Comparison of ENCODE assay signal across 9 mouse cellular contexts in the genomic region with DNA sequence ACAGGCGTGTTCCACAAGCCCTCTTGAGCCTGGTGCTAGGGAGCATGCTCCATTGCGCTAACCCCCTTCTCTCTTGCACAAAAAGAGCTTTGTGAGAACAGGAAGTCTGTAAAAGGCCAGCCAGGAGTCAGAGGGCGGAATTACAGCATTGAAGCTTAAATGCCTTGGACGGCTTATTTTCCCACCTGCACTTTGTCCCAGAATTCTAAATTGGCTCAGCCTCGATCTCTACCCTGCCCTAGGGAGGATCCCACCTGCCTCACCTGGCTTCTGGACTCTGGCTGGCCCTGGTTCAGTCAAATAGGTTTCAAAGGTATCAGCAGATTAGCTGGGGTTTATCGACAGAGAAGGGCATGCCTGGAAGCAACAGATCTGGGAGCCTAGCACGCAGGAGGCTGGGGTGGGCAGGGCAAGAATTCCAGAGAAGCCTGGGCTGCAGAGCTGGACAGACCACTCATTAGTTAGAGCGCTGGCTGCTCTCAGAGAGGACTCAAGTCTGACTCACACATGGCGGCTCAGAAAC. TPM values are rescaled to one million over a fixed set of nuclear protein-coding genes. Genes with fewer than 3 reads are reported as not detected.
A peak's percentile ranks its signal among the peaks of the same experiment; 100 is the strongest.
DNase-seq lines count a peak whose midpoint lies in the region; ATAC-seq and TF ChIP-seq lines count a peak whose summit lies in the region.
"Had no signal": no experiment of that assay in that cellular context is flagged by ENCODE, and none has a peak within 500 bp of the region (broad histone marks: within the 10 kb centered on the region; RNA-seq: fewer than 3 reads in every experiment).

No protein-coding gene starts in this region.

- peak overlapping the region; percentile 11; the same call in 1 of the 2 replicates for H3K4me2 ChIP-seq in heart, postnatal 0 days (ENCODE audit: low read depth, low read length)

- no peaks in the 10 kb centered on the region for H3K36me3 ChIP-seq in heart, postnatal 0 days (replicated peaks; ENCODE audit: control insufficient read depth, insufficient read depth, low read length)

- no peak overlapping the region for H3K4me3 ChIP-seq in gastrocnemius, adult 2 months
- no peak overlapping the region for H3K4me3 ChIP-seq in heart, postnatal 0 days (ENCODE audit: low read depth, low read length)
- H3K4me3 ChIP-seq in lung, adult 2 months (replicated peaks; ENCODE audit: extremely low read depth, low read depth, low read length): no peak overlapping the region

- peak overlapping the region; percentile 62 for H3K27ac ChIP-seq in gastrocnemius, adult 2 months
- H3K27ac ChIP-seq in heart, postnatal 0 days (ENCODE audit: low read depth): peak overlapping the region; percentile 86

- no peak overlapping the region for H3K9ac ChIP-seq in heart, postnatal 0 days (replicated peaks; ENCODE audit: low read depth, low read length)

- H3K27me3 ChIP-seq in heart, postnatal 0 days (ENCODE audit: control insufficient read depth, insufficient read depth, low read length): no peaks in the 10 kb centered on the region

- intact Hi-C loops in gastrocnemius, adult 2 months (cut with DNase I): loop anchor here (2.0 kb wide), 1 partner anchor 93 kb away; no protein-coding TSS in a partner anchor

- TF ChIP-seq POLR2A in lung, adult 2 months (IDR thresholded peaks at IDR 0.05; ENCODE audit: borderline replicate concordance, extremely low read depth, low read depth, low read length): no peak

- WGBS in heart, postnatal 0 days: 25% methylated on average over 9 of the region's 9 CpGs
- 35% methylated on average over 9 of the region's 9 CpGs for WGBS in lung, adult 2 months

- TF ChIP-seq CTCF in gastrocnemius, adult 2 months (IDR thresholded peaks at IDR 0.05): no peak
- no peak for TF ChIP-seq CTCF in heart, postnatal 0 days (IDR thresholded peaks at IDR 0.05; ENCODE audit: low read depth)
- no peak for TF ChIP-seq CTCF in lung, adult 2 months (IDR thresholded peaks at IDR 0.05; ENCODE audit: insufficient read depth, low read length)

- no peak for ATAC-seq in heart, postnatal 0 days (ENCODE audit: insufficient read depth, low read depth)

- H3K4me1 ChIP-seq in heart, postnatal 0 days (ENCODE audit: control insufficient read depth, insufficient read depth): peaks cover 31% of the 10 kb centered on the region
- peaks cover 20% of the 10 kb centered on the region for H3K4me1 ChIP-seq in lung, adult 2 months (ENCODE audit: control insufficient read depth, insufficient read depth, low read length)

- TF ChIP-seq EP300 in heart, postnatal 0 days (IDR thresholded peaks at IDR 0.05; ENCODE audit: low read depth): no peak; the same call in 1 of the 2 replicates

- H3K9me3 ChIP-seq in heart, postnatal 0 days (replicated peaks; ENCODE audit: control insufficient read depth, low read length): no peaks in the 10 kb centered on the region

- peak; percentile 20 for DNase-seq in gastrocnemius, adult 2 months
- no peak for DNase-seq in gastrocnemius, postnatal 25 days
- DNase-seq in NIH3T3 (ENCODE audit: low read depth): peak; percentile 72
- peak; percentile 55 for DNase-seq in heart, postnatal 0 days (ENCODE audit: low spot score)
- peak; percentile 36 for DNase-seq in lung, adult 2 months
- no peak for DNase-seq in c-Kit-positive CD71-positive TER-119-positive erythroid progenitor cells, embryonic 14.5 days (ENCODE audit: low spot score)
- DNase-seq in adrenal gland, postnatal 36 days: no peak
- DNase-seq in natural killer cell, adult 2 months (ENCODE audit: low spot score in 2 of 2): no peak
- DNase-seq: thymus, postnatal 4 days had no signal

RNA-seq across cellular contexts. Expression of a gene that starts 7.4 kb away (rescaled TPM):
- 1 to 10 TPM; 7.2 to 9.8 TPM for total RNA-seq in gastrocnemius, adult 2 months (2021)
- 1 to 10 TPM; 4.0 to 4.4 TPM for total RNA-seq in gastrocnemius, postnatal 25 days (2021)
- total RNA-seq in heart, postnatal 0 days (2014; rRNA removed; ENCODE audit: low replicate concordance): 2.4 and 2.5 TPM in 2 replicates
- 2.1 and 2.8 TPM in 2 replicates for polyA plus RNA-seq in heart, postnatal 0 days (2015; fragmentation: Nextera tagmentation; extraction: Ambion mirVana)
- 1.5 and 1.6 TPM in 2 replicates for polyA plus RNA-seq in lung, adult 2 months (2012; rRNA removed)
- 1 to 10 TPM in 1 of 2 experiments, under 1 TPM in 1; 0.86 to 1.0 TPM for total RNA-seq in adrenal gland, postnatal 36 days (2021)

RNA-seq across cellular contexts. Expression of a gene that starts 8.1 kb away (rescaled TPM):
- 100 to 1,000 TPM; 650 to 652 TPM for total RNA-seq in gastrocnemius, adult 2 months (2021)
- 100 to 1,000 TPM; 513 to 650 TPM for total RNA-seq in gastrocnemius, postnatal 25 days (2021)
- 1,449 and 1,606 TPM in 2 replicates for total RNA-seq in heart, postnatal 0 days (2014; rRNA removed; ENCODE audit: low replicate concordance)
- polyA plus RNA-seq in heart, postnatal 0 days (2015; fragmentation: Nextera tagmentation; extraction: Ambion mirVana): 1,256 and 1,260 TPM in 2 replicates
- polyA plus RNA-seq in lung, adult 2 months (2012; rRNA removed): 684 and 692 TPM in 2 replicates
- 100 to 1,000 TPM; 558 to 568 TPM for total RNA-seq in adrenal gland, postnatal 36 days (2021)

RNA-seq across cellular contexts. Expression of a gene that starts 14.2 kb away (rescaled TPM):
- 100 to 1,000 TPM; 366 to 415 TPM for total RNA-seq in gastrocnemius, adult 2 months (2021)
- 100 to 1,000 TPM; 329 to 332 TPM for total RNA-seq in gastrocnemius, postnatal 25 days (2021)
- total RNA-seq in heart, postnatal 0 days (2014; rRNA removed; ENCODE audit: low replicate concordance): 162 and 183 TPM in 2 replicates
- 115 and 120 TPM in 2 replicates for polyA plus RNA-seq in heart, postnatal 0 days (2015; fragmentation: Nextera tagmentation; extraction: Ambion mirVana)
- 112 and 121 TPM in 2 replicates for polyA plus RNA-seq in lung, adult 2 months (2012; rRNA removed)
- total RNA-seq in adrenal gland, postnatal 36 days (2021): 10 to 100 TPM; 75.0 to 79.9 TPM

RNA-seq across cellular contexts. Expression of a gene that starts 20.2 kb away (rescaled TPM):
- under 1 TPM; 0.47 to 0.84 TPM for total RNA-seq in gastrocnemius, adult 2 months (2021)
- under 1 TPM; 0.67 TPM for total RNA-seq in gastrocnemius, postnatal 25 days (2021)
- 3.5 and 5.5 TPM in 2 replicates for total RNA-seq in heart, postnatal 0 days (2014; rRNA removed; ENCODE audit: low replicate concordance)
- polyA plus RNA-seq in heart, postnatal 0 days (2015; fragmentation: Nextera tagmentation; extraction: Ambion mirVana): 0.40 and 0.45 TPM in 2 replicates
- 3.0 and 3.9 TPM in 2 replicates for polyA plus RNA-seq in lung, adult 2 months (2012; rRNA removed)
- total RNA-seq in adrenal gland, postnatal 36 days (2021): 1 to 10 TPM; 4.3 to 6.0 TPM

RNA-seq across cellular contexts. Expression of a gene that starts 27.0 kb away (rescaled TPM):
- 10 to 100 TPM; 18.4 to 19.2 TPM for total RNA-seq in gastrocnemius, adult 2 months (2021)
- 10 to 100 TPM; 19.1 to 19.6 TPM for total RNA-seq in gastrocnemius, postnatal 25 days (2021)
- total RNA-seq in heart, postnatal 0 days (2014; rRNA removed; ENCODE audit: low replicate concordance): 19.7 and 28.3 TPM in 2 replicates
- 43.6 and 45.3 TPM in 2 replicates for polyA plus RNA-seq in heart, postnatal 0 days (2015; fragmentation: Nextera tagmentation; extraction: Ambion mirVana)
- polyA plus RNA-seq in lung, adult 2 months (2012; rRNA removed): 70.4 and 84.7 TPM in 2 replicates
- total RNA-seq in adrenal gland, postnatal 36 days (2021): 10 to 100 TPM; 31.6 to 39.0 TPM

Comparison
In these comparisons a context has a peak if more than half of its experiments do, and no peak if none do; other contexts are left out.
1. DNase-seq: peak in gastrocnemius, adult 2 months (single experiment), NIH3T3 (single experiment), heart, postnatal 0 days (single experiment) and lung, adult 2 months (single experiment); none in gastrocnemius, postnatal 25 days (single experiment), c-Kit-positive CD71-positive TER-119-positive erythroid progenitor cells, embryonic 14.5 days (single experiment), adrenal gland, postnatal 36 days (0 of 2) and natural killer cell, adult 2 months (0 of 2).